Comparison of ENCODE assay signal across 24 mouse cellular contexts in genomic region chr8:115026201-115026600, GRCm38 (mm10).
"Had no signal": no experiment of that assay in that cellular context is flagged by ENCODE, and none has a peak within 500 bp of the region (broad histone marks: within the 10 kb centered on the region; RNA-seq: fewer than 3 reads in every experiment).

No protein-coding gene starts in this region.

- H3K27ac ChIP-seq: heart, adult 2 months; heart, embryonic 13.5 days; heart, embryonic 15.5 days; hindbrain, embryonic 13.5 days; hindbrain, embryonic 15.5 days; hindbrain, postnatal 0 days; kidney, embryonic 15.5 days; limb, embryonic 13.5 days had no signal

- H3K9me3 ChIP-seq: heart, embryonic 13.5 days; heart, embryonic 15.5 days; hindbrain, embryonic 13.5 days; hindbrain, embryonic 15.5 days; kidney, embryonic 15.5 days; limb, embryonic 13.5 days had no signal

- H3K4me1 ChIP-seq: hindbrain, embryonic 15.5 days had no signal

- H3K9ac ChIP-seq: heart, embryonic 13.5 days; heart, embryonic 15.5 days; hindbrain, embryonic 13.5 days; hindbrain, embryonic 15.5 days; kidney, embryonic 15.5 days; limb, embryonic 13.5 days had no signal

- H3K36me3 ChIP-seq: heart, embryonic 13.5 days; heart, embryonic 15.5 days; hindbrain, embryonic 13.5 days; hindbrain, embryonic 15.5 days; kidney, embryonic 15.5 days; limb, embryonic 13.5 days had no signal

- H3K4me2 ChIP-seq: heart, embryonic 11.5 days; heart, embryonic 13.5 days; heart, embryonic 15.5 days; hindbrain, embryonic 13.5 days; hindbrain, embryonic 15.5 days; kidney, embryonic 15.5 days; limb, embryonic 13.5 days had no signal

- H3K4me3 ChIP-seq: heart, adult 2 months; heart, embryonic 13.5 days; heart, embryonic 15.5 days; hindbrain, embryonic 13.5 days; hindbrain, embryonic 15.5 days; kidney, embryonic 15.5 days; limb, embryonic 13.5 days had no signal

- H3K27me3 ChIP-seq: heart, embryonic 13.5 days; heart, embryonic 15.5 days; hindbrain, embryonic 13.5 days; hindbrain, embryonic 15.5 days; kidney, embryonic 15.5 days; limb, embryonic 13.5 days had no signal

- ATAC-seq: forebrain, embryonic 16.5 days; hindbrain, postnatal 0 days; intestine, embryonic 16.5 days had no signal

- DNase-seq: gastrocnemius, postnatal 14 days; gastrocnemius, postnatal 36 days; heart, adult 11 months; heart, adult 2 months; heart, postnatal 14 days; heart, postnatal 36 days; kidney, adult 11 months; kidney, adult 2 months; kidney, adult 9 months; kidney, postnatal 14 days; kidney, postnatal 36 days; layer of hippocampus, adult 9-11 months; layer of hippocampus, postnatal 36 days; left cerebral cortex, postnatal 4 days had no signal
